Mouse (Mus musculus) liver, adult 2 months (tissue): Measurements from ENCODE around the gene Gm20388. TPM values are rescaled to one million over a fixed set of nuclear protein-coding genes. Genes with fewer than 3 reads are reported as not detected.

ENCODE experiments used
- DNase-seq: peaks from one replicate; pipeline ENCODE4 v3.0.0-alpha.2; 2011; ENCODE audit warnings: low read depth, low spot score; ENCODE audit errors: extremely low read depth
- H3K27ac ChIP-seq: fragments of 200-500 bp; replicated peaks from 2 replicates; pipeline ENCODE4 v1.5.1; 2012; ENCODE audit warnings: low read depth, mild to moderate bottlenecking, control low read depth, inconsistent platforms, low read length; ENCODE audit not compliant: insufficient read depth
- H3K27me3 ChIP-seq: fragments of 200-500 bp; 2 replicates; pipeline ENCODE4 v1.6.1; 2012; ENCODE audit warnings: mild to moderate bottlenecking, moderate library complexity, low read length, inconsistent platforms; ENCODE audit not compliant: control insufficient read depth, insufficient read depth
- H3K36me3 ChIP-seq: fragments of 200-500 bp; 2 replicates; pipeline ENCODE4 v1.6.1; 2012; ENCODE audit warnings: low read length, inconsistent platforms; ENCODE audit not compliant: control insufficient read depth, insufficient read depth
- H3K4me1 ChIP-seq: fragments of 200-500 bp; 2 replicates; pipeline ENCODE4 v1.6.1; 2011; ENCODE audit warnings: low read length; ENCODE audit not compliant: control insufficient read depth, insufficient read depth
- H3K4me3 ChIP-seq: fragments of 200-500 bp; 2 replicates; pipeline ENCODE4 v1.5.1; 2011; ENCODE audit warnings: low read depth, mild to moderate bottlenecking, control low read depth, low read length, moderate library complexity; ENCODE audit not compliant: insufficient read depth
- H3K79me2 ChIP-seq: fragments of 200-500 bp; 2 replicates; pipeline ENCODE4 v1.6.1; 2012; ENCODE audit warnings: inconsistent platforms, mild to moderate bottlenecking, low read length, moderate library complexity; ENCODE audit not compliant: control insufficient read depth, insufficient read depth
- H3K9ac ChIP-seq: fragments of 200-500 bp; 2 replicates; pipeline ENCODE4 v1.6.1; 2012; ENCODE audit warnings: low read depth, mild to moderate bottlenecking, control low read depth, inconsistent platforms, low read length
- CTCF ChIP-seq: fragments of 200-500 bp; IDR thresholded peaks from 2 replicates; pipeline ENCODE4 v1.5.1; 2011; ENCODE audit warnings: low read depth, low read length, control low read depth
- POLR2A ChIP-seq: fragments of 200-500 bp; IDR thresholded peaks from 2 replicates; pipeline ENCODE4 v1.6.1; 2011; ENCODE audit warnings: low read length, control low read depth; ENCODE audit not compliant: insufficient read depth; ENCODE audit errors: extremely low read depth
- WGBS: fragments of 180-500 bp; shearing (Covaris S2); methylation state at CpG from one replicate; pipeline ENCODE4 v1.1.7; 2018; 5-methylcytosine and 5-hydroxymethylcytosine counted together
- polyA plus RNA-seq: library from polyadenylated mRNA; depleted of rRNA; stranded (reverse); fragments of >200 nt; gene quantifications from 2 replicates; pipeline ENCODE4 v1.2.3, GENCODE M21; 2012
- total RNA-seq: library from RNA; depleted of rRNA; stranded (reverse); fragments of >200 nt; gene quantifications from 2 replicates; pipeline ENCODE4 v1.2.3, GENCODE M21; 2014

Gm20388 gene
- total and polyA plus RNA-seq, 2 experiments: 6.4 to 19.9 TPM

- 9% methylated on average over 12 of the region's 12 CpGs for WGBS
- Histone ChIP-seq H3K27me3 (no peaks in the 10 kb centered on the region; the same call in 1 of the 2 replicates), H3K79me2 (no peaks in the 10 kb centered on the region), H3K27ac (no peak overlapping the region; the same call in 1 of the 2 replicates), H3K4me1 (no peaks in the 10 kb centered on the region), H3K9ac (peak overlapping the region; percentile 24; the same call in 1 of the 2 replicates), H3K36me3 (no peaks in the 10 kb centered on the region), H3K4me3 (peak overlapping the region; percentile 11)
- DNase-seq: peak; percentile 88
- TF ChIP-seq CTCF: peak; percentile 94
- TF ChIP-seq POLR2A: no peak
Measured at GRCm38 (mm10) chr8:121717982-121718425, 1807.4 kb downstream of the Gm20388 start.

- Histone ChIP-seq H3K4me3 (no peak overlapping the region), H3K36me3 (no peaks in the 10 kb centered on the region), H3K9ac (no peak overlapping the region), H3K27me3 (no peaks in the 10 kb centered on the region; the same call in 1 of the 2 replicates), H3K79me2 (no peaks in the 10 kb centered on the region), H3K27ac (no peak overlapping the region), H3K4me1 (no peaks in the 10 kb centered on the region)
- no peak for DNase-seq
- TF ChIP-seq POLR2A (no peak), CTCF (no peak)
- WGBS: 66% methylated on average over 6 of the region's 6 CpGs
Measured at GRCm38 (mm10) chr8:121718925-121719324, 1808.3 kb downstream of the Gm20388 start.

DNA sequence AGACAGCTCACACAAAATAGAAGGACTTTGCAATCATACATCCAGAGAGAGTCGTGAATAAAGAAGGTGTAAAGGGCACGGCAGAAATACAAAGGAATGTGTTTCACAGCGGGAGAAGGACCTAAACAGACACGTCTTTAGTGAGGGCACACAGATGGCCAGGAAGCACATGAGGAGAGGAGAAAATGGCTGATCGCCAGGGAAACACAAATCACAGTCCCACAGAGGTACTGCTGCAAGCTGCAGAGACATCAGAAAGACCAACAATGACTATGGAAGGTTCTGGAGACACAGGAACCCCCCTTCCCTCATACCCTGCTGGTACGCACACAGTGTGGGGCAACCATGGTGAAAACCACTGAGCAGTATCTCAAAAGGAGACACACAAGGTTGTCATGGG lies 1810.4 kb downstream of the Gm20388 start:
- Histone ChIP-seq H3K4me1 (no peaks in the 10 kb centered on the region), H3K4me3 (no peak overlapping the region), H3K36me3 (no peaks in the 10 kb centered on the region), H3K27me3 (no peaks in the 10 kb centered on the region; the same call in 1 of the 2 replicates), H3K9ac (no peak overlapping the region), H3K79me2 (no peaks in the 10 kb centered on the region), H3K27ac (no peak overlapping the region)
- no peak for DNase-seq
- TF ChIP-seq POLR2A (no peak), CTCF (no peak)
- 57% methylated on average over 6 of the region's 6 CpGs for WGBS

DNA sequence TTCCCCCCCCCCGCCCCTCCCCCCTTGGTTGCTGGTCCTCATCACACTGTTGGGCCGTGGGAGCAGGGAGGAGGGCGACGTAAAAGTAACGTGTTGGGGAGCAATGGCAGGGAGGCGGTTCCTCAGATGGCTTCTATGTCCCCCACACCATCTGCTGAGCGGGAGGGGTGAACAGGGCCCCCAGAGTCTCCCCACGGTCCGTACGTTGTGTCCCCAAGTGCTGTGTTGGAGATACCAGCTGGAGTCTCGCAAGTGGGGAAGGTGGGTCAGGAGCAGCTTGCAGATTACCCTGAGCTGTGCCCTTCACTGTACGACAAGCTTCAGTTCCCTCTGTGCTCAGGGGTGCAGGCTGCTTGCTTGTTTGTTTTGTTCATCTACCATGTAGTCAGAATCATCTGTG lies 1813.2 kb downstream of the Gm20388 start:
- Histone ChIP-seq H3K79me2 (no peaks in the 10 kb centered on the region), H3K4me3 (no peak overlapping the region), H3K36me3 (no peaks in the 10 kb centered on the region), H3K27me3 (no peaks in the 10 kb centered on the region; the same call in 1 of the 2 replicates), H3K27ac (no peak overlapping the region), H3K9ac (no peak overlapping the region), H3K4me1 (no peaks in the 10 kb centered on the region)
- no peak for DNase-seq
- 77% methylated on average over 12 of the region's 12 CpGs for WGBS
- TF ChIP-seq POLR2A: no peak
- TF ChIP-seq CTCF: no peak

GRCm38 (mm10) chr8:121727164-121727563 lies 1816.5 kb downstream of the Gm20388 start:
- H3K27me3 ChIP-seq: peaks cover 4% of the 10 kb centered on the region; the same call in 1 of the 2 replicates
- DNase-seq: no peak
- no peak overlapping the region for H3K9ac ChIP-seq
- no peak overlapping the region for H3K27ac ChIP-seq
- no peaks in the 10 kb centered on the region for H3K4me1 ChIP-seq
- 64% methylated on average over 3 of the region's 3 CpGs for WGBS
- H3K79me2 ChIP-seq: no peaks in the 10 kb centered on the region
- H3K4me3 ChIP-seq: no peak overlapping the region
- H3K36me3 ChIP-seq: no peaks in the 10 kb centered on the region
- TF ChIP-seq CTCF (no peak), POLR2A (no peak)

GRCm38 (mm10) chr8:121729323-121729722 lies 1818.7 kb downstream of the Gm20388 start, which contains the start of gene Jph3:
Gene Jph3, plus strand, starts transcription at chr8:121729623.
- Histone ChIP-seq H3K27me3 (peaks cover 4% of the 10 kb centered on the region; the same call in 1 of the 2 replicates), H3K79me2 (no peaks in the 10 kb centered on the region), H3K4me1 (no peaks in the 10 kb centered on the region), H3K36me3 (no peaks in the 10 kb centered on the region), H3K9ac (no peak within 1 kb of the TSS), H3K27ac (no peak within 1 kb of the TSS), H3K4me3 (no peak within 1 kb of the TSS)
- WGBS: 13% methylated on average over 12 of the region's 12 CpGs
- no peak for TF ChIP-seq CTCF
- no peak for TF ChIP-seq POLR2A
- DNase-seq: no peak
